Mouse (Mus musculus) T-cell, adult 2 months (primary cell): Measurements from ENCODE around the gene Gdnf.

Experiments used
- DNase-seq: peaks from one replicate; pipeline ENCODE4 v3.0.0; 2022; ENCODE audit warnings: low spot score

The Gdnf gene

DNA sequence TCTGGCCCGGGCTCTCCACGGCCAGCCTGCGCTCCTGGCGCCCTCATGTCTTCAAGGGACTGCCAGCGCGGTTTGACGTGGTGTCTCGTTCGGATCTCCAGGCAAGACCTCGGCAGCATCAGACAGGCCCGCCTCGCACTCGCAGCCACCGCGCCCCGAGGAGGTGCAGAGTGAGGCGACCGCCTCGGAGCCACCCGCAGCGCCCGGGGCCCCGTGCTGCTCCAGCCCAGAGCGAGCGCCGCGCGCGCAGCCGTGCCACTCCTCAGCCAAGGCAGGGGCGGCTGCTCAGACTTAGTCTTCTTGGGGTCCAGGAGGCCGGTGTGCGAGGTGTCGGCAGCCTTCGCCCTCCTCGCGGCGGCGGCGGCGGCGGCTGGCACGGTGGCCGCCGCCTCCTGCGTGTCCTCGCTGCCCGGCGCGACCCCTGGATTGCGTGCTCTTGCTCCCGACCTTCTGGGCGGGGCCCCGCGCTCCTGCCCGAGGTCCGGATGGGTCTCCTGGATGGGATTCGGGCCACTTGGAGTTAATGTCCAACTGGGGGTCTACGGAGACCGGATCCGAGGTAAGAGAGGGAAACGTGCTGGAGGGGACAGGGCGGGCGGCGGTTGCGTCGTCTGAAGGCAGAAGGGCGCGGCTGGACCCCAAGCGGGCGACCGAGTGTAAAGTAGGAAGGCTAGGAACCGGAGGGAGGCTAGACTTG lies at the start of gene Gdnf:
Gdnf (plus strand) TSS at position 291 of the 697 bp plus-strand sequence.
- DNase-seq, result no peak

- no peak for DNase-seq
These were observed 43.5 kb upstream of the Gdnf start for GRCm38 (mm10) chr15:7767166-7767565.

DNA sequence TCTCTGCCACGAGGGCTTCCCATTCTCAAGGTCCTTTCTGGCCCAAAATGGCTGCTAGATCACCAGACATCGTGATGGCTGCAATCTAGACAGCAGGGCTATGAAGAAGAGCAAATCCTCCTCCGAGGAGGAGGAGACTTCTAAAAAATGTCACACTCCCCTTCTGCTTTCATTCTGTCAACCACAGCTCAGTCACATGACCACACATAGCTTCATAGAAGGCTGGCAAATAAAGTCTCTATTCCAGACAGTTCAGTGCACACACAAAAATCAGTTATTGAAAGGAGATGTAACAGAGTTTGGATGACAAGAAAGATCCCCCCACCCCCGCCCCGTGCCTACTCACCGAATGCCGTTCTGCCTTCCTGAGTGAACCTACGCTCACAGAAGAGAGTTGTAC lies 37.7 kb upstream of the Gdnf start:
- DNase-seq, result no peak

- DNase-seq, result no peak
These were observed 29.1 kb upstream of the Gdnf start for GRCm38 (mm10) chr15:7781517-7781916.

- DNase-seq, result no peak
These were observed 730 bp upstream of the Gdnf start for GRCm38 (mm10) chr15:7809841-7810391.

DNA sequence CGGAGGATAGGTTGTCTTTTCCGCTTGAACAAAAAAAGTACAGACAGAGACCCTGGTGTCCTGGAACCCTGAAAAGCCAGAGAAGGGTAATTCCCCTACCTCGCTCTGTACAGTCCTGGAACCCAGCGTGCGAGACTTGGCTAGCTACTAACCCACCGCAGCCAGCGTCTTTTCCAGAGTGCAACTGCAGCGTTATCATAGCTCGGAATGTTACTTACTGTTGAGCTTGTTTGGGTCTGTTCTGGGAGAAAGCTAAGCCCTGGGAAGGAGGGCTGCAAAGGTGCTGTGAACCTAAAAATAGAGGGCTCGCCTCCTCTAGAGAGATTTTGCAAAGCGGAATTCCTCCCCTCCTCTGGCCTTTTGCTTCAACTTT lies 593 bp downstream of the Gdnf start:
- no peak for DNase-seq

- DNase-seq, result no peak
These were observed 1.4 kb downstream of the Gdnf start for GRCm38 (mm10) chr15:7811856-7812733.

DNA sequence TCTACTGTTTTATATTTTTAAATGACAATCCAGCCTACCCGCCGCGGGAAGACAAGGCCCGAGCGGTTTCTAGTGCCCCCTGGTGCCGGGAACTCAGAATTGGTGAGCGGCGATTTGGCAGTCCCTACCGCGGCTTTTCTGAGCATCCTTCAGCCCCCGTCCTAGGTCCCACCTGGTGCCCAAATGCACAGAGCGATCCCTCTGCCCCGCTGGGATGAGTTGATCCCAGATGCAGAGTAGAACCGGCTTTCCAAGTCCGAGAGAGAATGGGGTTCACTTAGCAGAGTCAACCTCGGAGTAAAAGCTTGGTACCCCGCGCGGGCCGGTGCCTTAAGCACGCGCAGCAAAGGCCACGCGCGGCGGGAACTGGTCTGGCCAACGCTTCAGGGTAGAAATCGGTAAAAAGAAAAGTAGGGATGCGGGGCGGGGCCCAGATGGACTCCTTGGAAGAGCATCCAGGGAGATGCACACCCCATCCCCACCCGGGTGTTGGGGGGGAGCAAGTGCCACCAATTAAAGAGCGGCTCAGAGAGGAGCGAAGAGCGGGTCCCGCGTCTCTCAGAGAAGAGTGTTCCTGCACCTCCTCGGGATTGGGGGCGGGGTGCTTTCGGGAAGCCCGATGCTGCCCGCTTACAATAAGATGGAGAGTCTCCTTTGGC lies 2.4 kb downstream of the Gdnf start:
- no peak for DNase-seq

GRCm38 (mm10) chr15:7813531-7814370 lies 3.1 kb downstream of the Gdnf start:
- no peak for DNase-seq

DNA sequence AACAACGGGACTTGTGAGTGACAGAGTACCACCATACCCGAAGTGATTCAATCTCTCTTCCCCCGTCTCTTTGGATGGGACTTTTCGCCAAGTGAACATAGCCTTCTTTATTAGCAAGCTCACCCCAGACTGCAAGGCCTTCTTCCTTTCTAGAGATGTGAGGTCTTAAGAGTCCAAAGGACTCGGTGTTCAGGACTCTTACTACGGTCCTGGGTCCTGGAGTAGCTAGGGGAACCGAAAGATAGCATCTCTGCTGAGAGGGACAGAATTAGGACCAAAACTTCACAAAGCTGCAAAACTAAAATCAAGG lies 3.7 kb downstream of the Gdnf start:
- no peak for DNase-seq

- no peak for DNase-seq
These were observed 4.3 kb downstream of the Gdnf start for GRCm38 (mm10) chr15:7814917-7815316.

GRCm38 (mm10) chr15:7815521-7815944 lies 4.9 kb downstream of the Gdnf start:
- DNase-seq, result no peak

DNA sequence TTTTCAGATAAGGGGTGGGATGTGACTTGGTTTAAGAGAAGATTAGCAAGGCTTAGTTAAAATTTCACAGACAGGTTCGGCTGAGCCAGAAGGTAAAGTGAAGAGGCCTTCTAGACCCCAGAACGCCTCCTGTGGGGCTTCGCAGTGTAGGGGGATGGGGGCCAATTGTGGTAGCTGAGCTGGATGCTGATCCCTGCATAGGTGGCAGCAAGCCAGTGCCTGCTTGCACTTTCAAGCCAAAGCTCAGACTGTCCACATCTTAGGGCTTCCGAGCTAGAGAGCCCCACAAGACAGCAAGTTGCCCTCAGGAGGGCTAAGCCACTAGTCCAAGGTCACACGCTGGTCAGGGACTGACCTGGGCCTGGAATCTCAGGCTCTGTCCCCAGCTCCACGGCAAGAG lies 13.2 kb downstream of the Gdnf start:
- DNase-seq, result no peak

DNA sequence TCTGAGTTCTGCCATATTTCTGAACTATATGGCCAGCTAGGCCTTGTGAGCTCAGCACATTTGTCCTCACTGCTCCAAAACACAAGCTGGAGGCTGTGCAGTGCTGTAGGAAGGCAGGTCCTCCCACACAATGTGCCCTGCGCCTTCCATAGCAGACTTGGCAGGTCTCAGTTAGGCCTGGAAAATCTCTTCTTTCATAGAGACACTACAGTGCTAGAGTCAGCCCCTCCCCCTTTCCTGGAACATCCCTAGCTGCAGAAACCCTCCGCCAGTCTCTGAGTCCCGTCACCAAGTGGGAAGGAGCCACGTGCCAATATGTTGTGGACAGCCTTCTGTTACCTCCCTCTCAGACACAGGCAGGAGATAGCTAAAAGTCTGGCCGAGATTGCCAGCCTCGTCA lies 14.9 kb downstream of the Gdnf start:
- DNase-seq, result no peak

DNA sequence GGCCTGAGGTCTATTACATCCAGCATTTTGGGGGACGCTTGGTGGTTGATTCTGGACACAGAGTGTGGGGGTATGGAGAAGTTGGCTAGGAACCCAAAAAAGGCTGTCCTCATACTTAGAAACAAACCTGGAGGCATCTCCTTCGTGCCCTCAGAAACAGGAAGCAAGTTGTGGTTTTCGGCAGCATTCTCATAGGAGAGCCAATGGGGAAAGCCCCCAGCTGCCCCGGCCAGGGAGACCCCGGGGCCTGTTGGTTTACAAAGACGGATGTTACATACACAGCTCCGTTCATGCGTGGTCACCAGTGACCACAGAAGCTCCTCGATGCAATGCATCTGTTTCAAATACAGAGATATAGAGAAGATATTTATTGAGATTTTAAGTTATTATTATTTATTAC lies 24.8 kb downstream of the Gdnf start:
- DNase-seq, result no peak

DNA sequence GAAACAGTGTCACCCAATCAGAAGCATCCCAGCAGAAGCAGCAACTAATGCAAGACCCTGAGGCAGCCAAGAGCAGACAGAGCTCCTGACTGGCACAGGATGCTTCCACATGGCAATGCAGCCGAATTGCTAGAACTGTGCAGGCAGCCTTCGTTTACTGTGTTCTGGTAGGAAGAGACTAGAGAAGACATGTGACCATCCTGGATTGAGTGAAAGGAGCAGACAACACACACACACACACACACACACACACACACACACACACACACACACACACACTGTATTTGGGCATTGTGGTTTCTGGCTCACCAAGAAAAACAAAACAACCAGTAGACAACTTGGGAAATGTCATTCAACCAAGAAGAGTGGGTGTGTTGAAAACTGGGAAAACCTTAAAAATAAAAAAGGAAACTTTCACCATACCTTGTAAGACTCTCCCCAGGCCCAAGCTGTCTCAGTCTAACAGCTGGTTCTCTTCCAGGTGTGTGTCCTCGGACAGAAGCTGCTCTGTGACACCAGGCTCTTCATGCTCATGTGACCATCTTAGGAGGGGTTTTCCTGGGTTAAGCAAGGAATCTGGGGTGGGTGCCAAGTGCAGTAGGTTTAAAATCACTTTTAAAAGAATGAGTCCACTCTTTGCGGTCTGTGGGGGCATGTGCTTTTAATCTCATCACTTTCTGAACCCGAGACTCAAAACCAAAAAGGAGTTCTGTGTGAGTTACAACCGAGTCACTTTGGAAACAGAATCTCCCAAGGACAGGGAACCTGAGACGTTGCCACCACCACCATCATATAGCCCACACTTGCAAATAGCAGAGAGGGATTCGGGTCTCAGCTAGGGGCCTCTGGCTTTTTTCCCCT lies 27.6 kb downstream of the Gdnf start:
- no peak for DNase-seq

GRCm38 (mm10) chr15:7838921-7839309 lies 28.3 kb downstream of the Gdnf start:
- no peak for DNase-seq

DNA sequence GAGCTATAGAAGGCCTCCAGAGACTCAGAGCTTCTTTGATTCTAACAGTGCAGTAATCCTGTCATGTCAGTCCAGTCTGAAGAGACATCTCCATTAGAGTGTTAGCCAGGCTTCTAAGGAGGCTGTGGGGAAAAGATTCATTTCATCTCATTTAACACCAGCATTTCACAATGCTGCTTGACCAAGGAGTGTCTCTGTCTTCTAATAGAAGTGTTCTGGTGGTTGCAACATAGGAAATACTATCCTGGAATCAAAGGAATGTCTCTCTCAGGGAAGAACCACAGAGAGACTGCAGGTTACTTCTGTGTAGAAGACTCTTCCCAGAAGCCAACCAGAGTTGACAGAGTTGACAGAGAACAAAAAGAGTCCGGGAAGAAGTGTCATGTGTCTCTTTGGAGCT lies 31.0 kb downstream of the Gdnf start:
- no peak for DNase-seq

GRCm38 (mm10) chr15:7842398-7842797 lies 31.8 kb downstream of the Gdnf start:
- no peak for DNase-seq

DNA sequence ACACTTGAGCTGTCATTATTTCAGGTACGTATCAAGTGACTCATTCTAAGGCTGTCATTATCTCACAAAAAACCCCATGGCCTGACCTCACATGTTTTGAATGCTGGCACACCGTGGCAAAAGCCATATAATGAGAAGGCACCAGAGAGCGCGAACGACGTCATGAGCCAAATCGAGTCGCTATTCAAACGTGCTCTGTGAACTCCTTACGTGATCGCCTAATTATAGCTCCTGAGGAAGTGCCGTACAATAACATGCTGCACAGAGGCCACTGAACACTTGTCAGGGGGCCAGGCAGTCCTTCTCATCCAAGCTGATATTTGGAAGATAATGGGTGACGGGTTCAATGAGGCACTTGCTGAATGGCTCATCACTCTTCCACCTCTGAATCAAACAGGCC lies 46.8 kb downstream of the Gdnf start:
- DNase-seq, result no peak

DNA sequence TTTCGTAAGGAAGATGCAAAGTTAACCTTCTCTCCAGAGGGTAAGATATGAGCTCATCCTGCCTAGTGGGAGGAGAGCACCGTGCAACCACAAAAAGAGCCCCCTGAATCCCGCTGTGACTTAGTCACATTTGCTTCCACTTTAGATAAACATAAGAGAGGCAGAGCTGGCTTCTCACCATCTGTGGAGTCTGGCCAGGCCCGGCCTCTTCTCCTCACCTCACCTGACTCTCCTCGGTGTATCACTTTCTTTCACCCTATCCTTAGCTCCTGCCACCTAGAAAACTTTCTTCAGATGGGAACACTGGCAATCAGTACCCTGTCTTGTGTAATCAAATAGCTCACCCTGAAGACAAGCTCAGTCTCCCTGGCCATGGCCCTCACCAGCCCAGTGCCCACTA lies 48.2 kb downstream of the Gdnf start:
- DNase-seq, result no peak
